Mouse (Mus musculus): ENCODE measurements at regions not wholly inside any gene's neighbourhood (a gene's known extent, or its start where the extent isn't known, plus 50 kb on each side); places are given as distances from the start of the nearest gene placed in this dataset.

GRCm38 (mm10) chr7:113073781-113074180, 120.0 kb downstream of the Rassf10 start:
- Histone ChIP-seq H3K36me3 (ENCODE audit: control insufficient read depth, insufficient read depth, low read length) (no peaks in the 10 kb centered on the region), H3K9me3 (ENCODE audit: control insufficient read depth, low read length) (no peaks in the 10 kb centered on the region), H3K27ac (ENCODE audit: low read depth) (no peak overlapping the region), H3K4me2 (ENCODE audit: low read length) (no peak overlapping the region), H3K4me3 (ENCODE audit: low read depth, low read length) (no peak overlapping the region), H3K4me1 (replicated peaks; ENCODE audit: control insufficient read depth, insufficient read depth, low read length) (no peaks in the 10 kb centered on the region), H3K27me3 (replicated peaks; ENCODE audit: control insufficient read depth, insufficient read depth, low read length) (no peaks in the 10 kb centered on the region), H3K9ac (ENCODE audit: low read length) (no peak overlapping the region)
- 55% methylated on average over 6 of the region's 6 CpGs for WGBS
- DNase-seq (ENCODE audit: low spot score) (no peak), ATAC-seq (replicated peaks; ENCODE audit: low FRiP score, low TSS enrichment, low read depth) (no peak)

- ATAC-seq (replicated peaks; ENCODE audit: low FRiP score, low TSS enrichment, low read depth): no peak
- Histone ChIP-seq H3K9ac (ENCODE audit: low read length) (no peak overlapping the region), H3K27me3 (replicated peaks; ENCODE audit: control insufficient read depth, insufficient read depth, low read length) (no peaks in the 10 kb centered on the region), H3K9me3 (ENCODE audit: control insufficient read depth, low read length) (no peaks in the 10 kb centered on the region), H3K27ac (ENCODE audit: low read depth) (no peak overlapping the region), H3K4me3 (ENCODE audit: low read depth, low read length) (no peak overlapping the region), H3K4me1 (replicated peaks; ENCODE audit: control insufficient read depth, insufficient read depth, low read length) (no peaks in the 10 kb centered on the region), H3K4me2 (ENCODE audit: low read length) (no peak overlapping the region), H3K36me3 (ENCODE audit: control insufficient read depth, insufficient read depth, low read length) (no peaks in the 10 kb centered on the region)
- DNase-seq (ENCODE audit: low spot score): no peak
- 63% methylated on average over 6 of the region's 6 CpGs for WGBS
These were observed 121.6 kb downstream of the Rassf10 start for GRCm38 (mm10) chr7:113075371-113075770.

- DNase-seq (ENCODE audit: low spot score) (no peak), ATAC-seq (replicated peaks; ENCODE audit: low FRiP score, low TSS enrichment, low read depth) (no peak)
- no peak overlapping the region for H3K4me2 ChIP-seq (ENCODE audit: low read length)
- no peaks in the 10 kb centered on the region for H3K4me1 ChIP-seq (replicated peaks; ENCODE audit: control insufficient read depth, insufficient read depth, low read length)
- no peak overlapping the region for H3K4me3 ChIP-seq (ENCODE audit: low read depth, low read length)
- no peak overlapping the region for H3K9ac ChIP-seq (ENCODE audit: low read length)
- 89% methylated on average over 7 of the region's 7 CpGs for WGBS
- H3K27ac ChIP-seq (ENCODE audit: low read depth): no peak overlapping the region
- no peaks in the 10 kb centered on the region for H3K36me3 ChIP-seq (ENCODE audit: control insufficient read depth, insufficient read depth, low read length)
- H3K27me3 ChIP-seq (replicated peaks; ENCODE audit: control insufficient read depth, insufficient read depth, low read length): no peaks in the 10 kb centered on the region
- H3K9me3 ChIP-seq (ENCODE audit: control insufficient read depth, low read length): no peaks in the 10 kb centered on the region
These were observed 122.5 kb downstream of the Rassf10 start for GRCm38 (mm10) chr7:113076243-113076642.

- no peak for DNase-seq (ENCODE audit: low spot score)
- H3K4me1 ChIP-seq (replicated peaks; ENCODE audit: control insufficient read depth, insufficient read depth, low read length): no peaks in the 10 kb centered on the region
- H3K4me2 ChIP-seq (ENCODE audit: low read length): no peak overlapping the region
- 67% methylated on average over 5 of the region's 5 CpGs for WGBS
- no peaks in the 10 kb centered on the region for H3K9me3 ChIP-seq (ENCODE audit: control insufficient read depth, low read length)
- H3K36me3 ChIP-seq (ENCODE audit: control insufficient read depth, insufficient read depth, low read length): no peaks in the 10 kb centered on the region
- H3K9ac ChIP-seq (ENCODE audit: low read length): no peak overlapping the region
- no peak overlapping the region for H3K4me3 ChIP-seq (ENCODE audit: low read depth, low read length)
- no peak overlapping the region for H3K27ac ChIP-seq (ENCODE audit: low read depth)
- peak; percentile 53; the same call in 1 of the 2 replicates for ATAC-seq (replicated peaks; ENCODE audit: low FRiP score, low TSS enrichment, low read depth)
- H3K27me3 ChIP-seq (replicated peaks; ENCODE audit: control insufficient read depth, insufficient read depth, low read length): no peaks in the 10 kb centered on the region
These were observed 126.1 kb upstream of the Arntl start for GRCm38 (mm10) chr7:113081120-113081519.

GRCm38 (mm10) chr7:113084930-113085625, 122.2 kb upstream of the Arntl start:
- Histone ChIP-seq H3K9me3 (ENCODE audit: control insufficient read depth, low read length) (no peaks in the 10 kb centered on the region), H3K4me1 (replicated peaks; ENCODE audit: control insufficient read depth, insufficient read depth, low read length) (no peaks in the 10 kb centered on the region), H3K27me3 (replicated peaks; ENCODE audit: control insufficient read depth, insufficient read depth, low read length) (no peaks in the 10 kb centered on the region), H3K9ac (ENCODE audit: low read length) (no peak overlapping the region), H3K4me3 (ENCODE audit: low read depth, low read length) (no peak overlapping the region), H3K36me3 (ENCODE audit: control insufficient read depth, insufficient read depth, low read length) (no peaks in the 10 kb centered on the region), H3K4me2 (ENCODE audit: low read length) (no peak overlapping the region), H3K27ac (ENCODE audit: low read depth) (no peak overlapping the region)
- DNase-seq (ENCODE audit: low spot score): no peak
- ATAC-seq (replicated peaks; ENCODE audit: low FRiP score, low TSS enrichment, low read depth): no peak
- WGBS: 73% methylated on average over 8 of the region's 8 CpGs

GRCm38 (mm10) chr7:113086158-113086557, 121.1 kb upstream of the Arntl start:
- WGBS: 52% methylated on average over 1 of the region's 1 CpGs
- H3K9ac ChIP-seq (ENCODE audit: low read length): no peak overlapping the region
- H3K4me2 ChIP-seq (ENCODE audit: low read length): no peak overlapping the region
- no peak overlapping the region for H3K4me3 ChIP-seq (ENCODE audit: low read depth, low read length)
- ATAC-seq (replicated peaks; ENCODE audit: low FRiP score, low TSS enrichment, low read depth): no peak
- no peaks in the 10 kb centered on the region for H3K27me3 ChIP-seq (replicated peaks; ENCODE audit: control insufficient read depth, insufficient read depth, low read length)
- no peak for DNase-seq (ENCODE audit: low spot score)
- H3K27ac ChIP-seq (ENCODE audit: low read depth): no peak overlapping the region
- no peaks in the 10 kb centered on the region for H3K4me1 ChIP-seq (replicated peaks; ENCODE audit: control insufficient read depth, insufficient read depth, low read length)
- no peaks in the 10 kb centered on the region for H3K36me3 ChIP-seq (ENCODE audit: control insufficient read depth, insufficient read depth, low read length)
- H3K9me3 ChIP-seq (ENCODE audit: control insufficient read depth, low read length): no peaks in the 10 kb centered on the region

GRCm38 (mm10) chr7:113087646-113088045, 119.6 kb upstream of the Arntl start:
- ATAC-seq (replicated peaks; ENCODE audit: low FRiP score, low TSS enrichment, low read depth) (no peak), DNase-seq (ENCODE audit: low spot score) (no peak)
- Histone ChIP-seq H3K27ac (ENCODE audit: low read depth) (no peak overlapping the region), H3K4me3 (ENCODE audit: low read depth, low read length) (no peak overlapping the region), H3K4me2 (ENCODE audit: low read length) (no peak overlapping the region), H3K9me3 (ENCODE audit: control insufficient read depth, low read length) (no peaks in the 10 kb centered on the region), H3K27me3 (replicated peaks; ENCODE audit: control insufficient read depth, insufficient read depth, low read length) (no peaks in the 10 kb centered on the region), H3K4me1 (replicated peaks; ENCODE audit: control insufficient read depth, insufficient read depth, low read length) (no peaks in the 10 kb centered on the region), H3K36me3 (ENCODE audit: control insufficient read depth, insufficient read depth, low read length) (no peaks in the 10 kb centered on the region), H3K9ac (ENCODE audit: low read length) (no peak overlapping the region)
- 80% methylated on average over 5 of the region's 5 CpGs for WGBS

GRCm38 (mm10) chr7:113089044-113089443, 118.2 kb upstream of the Arntl start:
- no peak for DNase-seq (ENCODE audit: low spot score)
- ATAC-seq (replicated peaks; ENCODE audit: low FRiP score, low TSS enrichment, low read depth): no peak

GRCm38 (mm10) chr7:113093931-113094330, 113.3 kb upstream of the Arntl start:
- no peak overlapping the region for H3K9ac ChIP-seq (ENCODE audit: low read length)
- no peak overlapping the region for H3K4me3 ChIP-seq (ENCODE audit: low read depth, low read length)
- no peaks in the 10 kb centered on the region for H3K36me3 ChIP-seq (ENCODE audit: control insufficient read depth, insufficient read depth, low read length)
- H3K4me2 ChIP-seq (ENCODE audit: low read length): no peak overlapping the region
- ATAC-seq (replicated peaks; ENCODE audit: low FRiP score, low TSS enrichment, low read depth) (no peak), DNase-seq (ENCODE audit: low spot score) (no peak)
- no peak overlapping the region for H3K27ac ChIP-seq (ENCODE audit: low read depth)
- WGBS: 26% methylated on average over 5 of the region's 5 CpGs
- no peaks in the 10 kb centered on the region for H3K4me1 ChIP-seq (replicated peaks; ENCODE audit: control insufficient read depth, insufficient read depth, low read length)
- H3K27me3 ChIP-seq (replicated peaks; ENCODE audit: control insufficient read depth, insufficient read depth, low read length): no peaks in the 10 kb centered on the region
- no peaks in the 10 kb centered on the region for H3K9me3 ChIP-seq (ENCODE audit: control insufficient read depth, low read length)

More at GRCm38 (mm10) chr7:113089044-113089443, 118.2 kb upstream of the Arntl start:
- Histone ChIP-seq H3K9ac (ENCODE audit: low read length) (no peak overlapping the region), H3K9me3 (ENCODE audit: control insufficient read depth, low read length) (no peaks in the 10 kb centered on the region), H3K4me2 (ENCODE audit: low read length) (no peak overlapping the region), H3K4me1 (replicated peaks; ENCODE audit: control insufficient read depth, insufficient read depth, low read length) (no peaks in the 10 kb centered on the region), H3K4me3 (ENCODE audit: low read depth, low read length) (no peak overlapping the region), H3K36me3 (ENCODE audit: control insufficient read depth, insufficient read depth, low read length) (no peaks in the 10 kb centered on the region), H3K27ac (ENCODE audit: low read depth) (no peak overlapping the region), H3K27me3 (replicated peaks; ENCODE audit: control insufficient read depth, insufficient read depth, low read length) (no peaks in the 10 kb centered on the region)
- WGBS: 67% methylated on average over 4 of the region's 4 CpGs
